Mouse (Mus musculus): ENCODE results near the gene B4galnt3.
"Not testable (repeated sequence)": the region's sequence is repeated elsewhere in the genome, so short reads cannot be mapped to it uniquely, and the experiment has no call there.

Gene B4galnt3

DNA sequence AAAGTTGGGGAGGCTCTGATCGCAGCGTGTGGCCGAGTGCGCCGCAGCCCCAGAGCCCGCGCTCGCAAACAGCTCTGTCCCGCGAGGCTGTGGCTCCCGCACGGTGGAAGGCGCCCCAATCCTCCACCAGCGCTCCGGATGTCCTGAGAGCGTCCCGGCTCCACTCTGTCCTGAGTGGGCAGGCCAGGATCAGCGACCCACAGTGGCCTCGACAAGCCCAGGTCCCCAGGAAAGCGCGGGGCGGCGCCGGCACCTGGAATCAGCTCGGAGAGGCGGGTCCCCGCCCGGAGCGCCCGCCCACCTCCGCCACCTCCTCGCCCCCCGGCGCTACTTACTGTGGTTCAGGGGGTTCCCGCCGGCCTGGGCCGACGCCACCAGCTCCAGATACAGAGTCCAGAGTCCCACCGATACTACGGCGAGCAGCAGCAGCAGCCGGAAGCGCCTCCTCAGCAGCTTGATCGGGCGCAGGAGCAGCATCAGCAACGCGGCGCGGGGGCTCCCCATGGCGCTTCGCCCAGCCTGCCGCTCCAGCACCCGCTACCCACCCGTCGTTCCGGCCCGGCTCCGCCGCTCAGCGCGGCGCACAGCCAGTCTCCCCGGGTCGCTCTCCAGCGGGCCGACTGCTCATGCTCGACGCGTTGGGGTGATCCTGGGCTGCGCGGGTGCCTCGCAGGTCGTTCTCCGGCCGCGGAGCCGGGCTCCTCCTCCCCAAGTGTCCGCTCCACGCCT lies at the start of gene B4galnt3, which contains the start of gene D330020A13Rik:
Gene B4galnt3, minus strand, starts transcription at position 504 of the 729 bp plus-strand sequence.
Gene D330020A13Rik, plus strand, starts transcription at position 309 of the 729 bp plus-strand sequence.
- DNase-seq (ENCODE audit: low spot score), result no peak

DNA sequence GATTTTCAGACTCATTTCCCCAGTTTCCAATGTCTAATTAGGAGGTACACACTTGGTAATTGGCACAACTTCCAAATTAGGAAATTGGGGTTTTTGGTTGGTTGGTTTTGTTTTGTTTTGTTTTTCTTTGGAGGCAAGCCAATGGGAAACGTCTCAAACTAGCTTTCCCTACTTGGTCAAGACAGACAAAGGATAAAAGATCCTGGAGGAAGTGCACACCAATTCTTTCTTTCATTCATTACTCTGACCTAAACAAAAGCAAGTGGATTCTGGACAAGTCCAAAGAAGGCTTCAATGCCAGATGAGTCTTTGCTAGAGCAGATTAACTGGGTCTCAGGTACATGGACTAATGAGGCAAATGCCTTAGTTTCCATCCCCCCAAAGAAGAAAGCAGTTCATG lies 49.6 kb upstream of the B4galnt3 start:
- DNase-seq (ENCODE audit: low spot score), result no peak

DNA sequence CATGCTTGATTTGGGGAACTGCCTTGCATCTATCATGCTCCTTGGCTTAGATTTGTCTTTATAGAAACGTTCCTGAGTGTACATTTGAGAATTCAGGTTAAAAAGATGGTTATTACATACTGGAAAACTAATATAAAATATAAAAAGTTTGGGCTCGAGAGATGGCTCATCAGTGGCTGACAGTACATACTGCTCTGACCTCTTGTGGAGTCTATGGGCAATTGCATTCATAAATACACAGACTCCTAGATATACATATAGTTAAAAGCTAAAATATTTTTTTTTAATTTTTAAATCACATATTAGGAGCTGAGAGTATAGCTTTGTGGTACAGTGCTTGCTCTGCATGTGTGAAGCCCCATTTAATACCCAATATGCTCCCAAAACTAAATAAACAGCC lies 38.0 kb upstream of the B4galnt3 start:
- DNase-seq (ENCODE audit: low spot score), result no peak

DNA sequence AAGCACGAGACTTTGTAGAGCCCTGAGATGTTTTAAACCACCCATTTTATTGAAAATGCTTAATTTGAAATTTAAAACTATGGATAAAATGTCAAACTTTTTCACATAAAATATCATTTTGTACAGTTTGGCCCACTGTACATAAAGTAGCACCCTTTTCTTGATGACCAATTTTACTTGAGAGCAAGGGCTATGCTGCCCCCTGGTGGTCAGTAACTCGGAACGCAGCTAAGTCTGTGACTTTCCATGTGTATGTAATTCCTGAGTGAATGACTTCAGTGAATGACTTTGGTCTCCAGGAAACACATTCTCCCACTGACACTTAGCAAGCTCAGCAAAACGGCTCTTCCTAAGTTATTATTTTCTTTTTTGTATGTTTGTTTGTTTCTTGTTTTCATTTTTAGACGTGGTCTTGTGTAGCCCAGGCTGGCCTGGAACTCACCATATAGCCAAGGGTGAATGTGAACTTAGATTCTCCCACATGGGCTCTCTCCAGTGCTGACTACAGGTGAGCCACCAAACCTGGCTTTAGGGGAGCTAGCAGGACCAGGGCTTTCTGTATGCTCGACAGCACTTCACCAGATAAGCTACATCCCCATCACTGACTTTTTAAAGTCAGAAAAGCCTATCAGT lies 30.1 kb upstream of the B4galnt3 start:
- DNase-seq (ENCODE audit: low spot score), result peak; percentile 23

DNA sequence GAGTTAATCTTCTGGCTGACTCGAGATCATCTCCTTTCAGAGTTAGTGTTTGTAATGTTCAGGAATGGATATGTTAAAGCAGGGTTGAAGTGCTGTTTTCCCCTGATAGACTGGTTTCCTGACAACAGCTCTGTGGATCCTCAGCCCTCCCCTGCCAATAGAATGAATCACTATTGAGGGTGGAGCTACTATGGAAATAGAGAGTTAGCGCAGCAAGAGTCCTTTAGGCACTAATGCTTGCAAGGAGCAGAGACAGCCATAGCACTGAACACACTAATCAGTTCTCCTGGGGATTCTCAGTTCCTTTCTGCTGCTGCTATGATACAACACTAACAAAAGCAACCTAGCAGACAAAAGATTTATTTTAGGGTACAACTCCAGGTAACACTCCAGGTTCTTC lies 26.0 kb upstream of the B4galnt3 start:
- DNase-seq (ENCODE audit: low spot score), result no peak

DNA sequence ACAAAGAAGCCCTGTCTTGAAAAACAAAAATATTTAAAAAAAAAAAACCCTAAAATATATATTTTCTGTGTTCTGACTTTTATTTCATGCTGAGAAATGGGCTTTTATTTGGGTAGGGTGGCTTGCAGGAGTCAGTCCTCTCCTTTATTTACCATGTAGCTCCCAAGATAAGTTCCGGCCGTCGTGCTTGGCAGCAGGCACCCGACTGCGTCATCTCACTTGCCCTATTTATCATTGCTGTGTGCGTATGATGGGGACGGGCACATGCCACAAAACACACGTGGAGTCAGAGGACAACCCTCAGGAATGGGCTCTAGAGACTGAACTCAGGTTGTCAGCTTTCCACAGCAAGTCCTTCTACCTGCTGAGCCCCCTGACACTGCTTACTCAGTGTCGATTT lies 24.8 kb upstream of the B4galnt3 start:
- no peak for DNase-seq (ENCODE audit: low spot score)

DNA sequence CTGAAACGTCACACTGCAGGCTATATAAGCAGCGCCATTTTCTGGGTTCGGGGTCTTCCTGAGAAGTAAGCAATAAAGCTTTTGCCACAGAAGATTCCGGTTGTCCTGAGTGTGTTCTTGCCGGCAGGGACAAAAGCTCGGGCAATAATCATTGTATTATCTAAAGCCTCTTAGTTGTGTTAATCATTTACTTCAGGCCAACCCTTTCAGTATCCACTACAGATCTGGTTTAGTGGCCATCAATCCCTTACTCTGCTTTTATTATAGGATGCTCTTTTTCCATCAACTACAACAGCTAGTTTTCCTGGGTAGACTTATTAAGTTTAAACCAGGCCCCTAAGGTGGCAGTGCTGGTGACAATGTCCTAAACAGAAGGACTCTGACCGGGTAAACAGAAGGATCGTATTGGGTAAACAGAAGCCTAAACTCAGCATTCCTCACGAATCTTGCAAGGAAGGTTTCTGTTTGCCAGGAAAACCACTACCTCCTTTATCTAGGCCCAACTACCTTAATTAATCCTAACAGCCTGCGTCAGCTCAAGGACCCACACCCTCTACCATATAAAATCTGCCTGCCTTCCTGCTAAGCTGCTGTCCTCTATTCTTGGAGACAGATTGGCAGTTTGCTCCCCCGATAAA lies 24.1 kb upstream of the B4galnt3 start:
- DNase-seq (ENCODE audit: low spot score), result no peak

DNA sequence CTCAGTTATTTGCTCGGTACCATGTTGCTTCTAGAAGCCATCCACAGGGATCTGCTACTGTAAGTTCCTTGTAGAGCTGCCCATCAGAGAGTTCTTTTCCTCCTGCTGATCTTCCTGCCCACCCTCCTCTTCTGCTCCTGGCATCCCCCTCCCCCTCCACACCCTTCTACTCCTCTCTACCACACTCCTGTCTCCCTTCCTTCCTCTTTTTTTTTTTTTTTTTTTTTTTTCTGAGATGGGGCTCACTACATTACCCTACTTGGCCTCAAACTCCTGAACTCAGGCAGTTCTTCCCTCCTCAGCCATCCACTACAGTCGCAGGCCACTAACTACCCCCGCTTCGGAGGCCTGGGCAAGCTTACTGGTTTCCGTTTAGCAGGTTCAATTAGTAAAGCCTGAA lies 18.1 kb upstream of the B4galnt3 start:
- no peak for DNase-seq (ENCODE audit: low spot score)

DNA sequence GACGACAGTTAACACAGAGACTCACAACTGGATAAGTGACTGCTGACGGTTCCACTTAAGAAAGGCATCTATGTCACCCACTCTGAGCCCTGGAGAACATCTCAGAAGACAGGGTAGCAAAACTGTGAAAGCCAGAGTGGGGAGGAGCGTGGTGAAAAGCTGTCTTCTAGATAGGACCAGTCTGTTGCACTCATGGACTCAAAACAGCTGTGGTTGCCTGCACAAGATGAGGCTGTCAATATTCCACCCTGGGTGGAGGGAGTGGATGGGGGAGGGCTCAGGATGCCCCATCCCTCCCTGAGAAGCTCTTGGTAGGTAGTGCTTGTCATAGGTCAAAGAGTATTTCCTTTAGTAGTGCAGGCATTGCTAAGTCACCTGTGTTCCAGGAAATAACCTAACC lies 15.4 kb upstream of the B4galnt3 start:
- no peak for DNase-seq (ENCODE audit: low spot score)

DNA sequence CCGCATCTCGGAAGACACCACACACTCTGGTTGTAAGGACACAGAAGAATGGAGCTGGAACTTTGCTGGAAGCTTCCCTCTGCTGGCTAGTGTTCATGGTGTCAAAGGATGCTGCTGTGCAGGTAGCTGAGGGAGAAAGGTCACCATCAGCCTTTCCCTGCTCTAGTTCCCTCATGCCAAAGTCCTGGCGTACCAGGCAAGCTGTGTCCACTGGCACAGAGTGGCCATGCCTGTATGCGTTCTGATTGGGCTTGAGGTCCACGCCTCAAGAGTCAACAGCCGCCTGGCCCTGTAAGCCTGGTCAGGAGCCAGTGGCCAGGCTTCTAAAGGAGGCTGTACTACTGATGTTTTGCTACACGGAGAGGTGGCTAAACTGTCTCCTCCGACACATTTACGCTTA lies 15.0 kb upstream of the B4galnt3 start:
- DNase-seq (ENCODE audit: low spot score), result no peak

DNA sequence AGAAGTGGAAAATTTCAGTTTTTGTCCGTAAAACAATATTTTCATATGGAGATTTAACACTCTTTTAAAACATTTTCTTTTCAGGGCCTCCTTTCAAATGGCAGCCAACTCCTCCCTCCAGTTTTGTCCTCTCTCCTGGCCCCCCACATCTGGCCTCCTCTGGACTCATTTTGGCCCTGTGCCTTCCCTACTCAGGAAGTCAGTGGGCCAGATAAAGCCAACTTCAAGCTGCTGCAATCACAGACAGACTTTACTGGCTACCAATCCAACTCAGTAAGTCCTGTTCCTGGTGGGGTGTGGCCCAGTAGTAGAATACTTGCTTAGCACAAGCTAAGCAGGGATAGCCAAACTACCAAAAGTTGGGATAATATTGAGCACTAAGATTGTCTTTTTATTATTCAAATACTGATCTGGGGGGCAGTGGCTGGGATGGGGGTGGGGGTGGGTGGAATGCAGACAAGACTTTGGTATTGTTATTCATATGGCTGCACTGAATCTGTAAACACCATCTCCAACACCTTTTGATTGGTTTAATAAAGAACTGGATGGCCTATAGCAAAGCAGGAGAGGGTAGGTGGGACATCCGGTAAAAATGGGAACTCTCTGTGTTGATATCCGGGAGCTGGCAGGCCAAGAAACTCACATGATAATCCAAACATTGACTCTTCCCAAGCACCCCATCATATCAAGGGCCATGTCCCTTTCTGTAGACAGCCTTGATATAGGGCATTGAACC lies 12.7 kb upstream of the B4galnt3 start:
- no peak for DNase-seq (ENCODE audit: low spot score)

DNA sequence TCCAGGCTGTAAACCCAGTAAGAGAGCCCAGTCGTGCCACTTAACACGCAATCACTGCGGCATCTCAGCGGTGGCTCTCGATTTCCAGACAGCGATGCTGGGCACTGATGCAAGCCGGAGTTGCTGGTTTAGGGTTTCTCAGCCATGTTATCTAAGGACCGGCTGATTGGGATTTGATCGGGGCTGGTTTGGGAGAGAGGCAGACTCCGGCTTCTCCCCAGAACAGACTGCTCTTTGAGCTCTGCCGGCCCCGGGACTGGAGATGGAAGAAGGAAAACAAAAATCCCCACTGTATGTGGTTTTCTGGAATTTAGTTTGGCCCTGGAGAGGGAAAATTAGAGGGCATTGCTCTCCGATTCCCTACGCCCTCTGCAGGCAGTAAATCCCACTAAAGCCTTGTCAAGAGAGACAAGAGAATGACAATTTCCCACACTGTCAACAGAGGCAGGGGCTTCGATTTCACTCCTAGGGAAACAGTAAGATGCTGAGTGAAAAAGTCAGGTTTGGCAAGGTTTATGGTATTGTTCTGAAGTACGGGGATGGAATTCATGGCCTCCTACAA lies 8.5 kb upstream of the B4galnt3 start:
- DNase-seq (ENCODE audit: low spot score), result no peak

DNA sequence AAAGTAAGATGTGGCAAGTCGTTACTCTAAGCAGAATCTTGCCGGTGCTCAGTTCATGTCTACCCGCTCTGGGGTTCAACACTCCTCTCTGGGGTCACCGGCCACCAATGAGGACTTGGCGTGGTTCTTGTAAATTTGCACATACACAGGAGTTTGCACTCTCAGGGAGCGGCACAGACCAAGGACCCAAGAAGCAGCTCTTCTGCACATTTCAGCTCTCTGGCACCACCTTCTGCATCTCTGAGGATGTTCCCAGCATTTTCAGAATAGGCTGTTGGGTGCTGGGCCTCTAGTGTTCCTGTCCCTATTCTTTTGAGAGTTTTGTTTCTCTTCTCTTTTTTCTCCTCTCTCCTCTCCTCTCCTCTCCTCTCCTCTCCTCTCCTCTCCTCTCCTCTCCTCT lies 6.8 kb upstream of the B4galnt3 start:
- DNase-seq (ENCODE audit: low spot score), result peak; percentile 20

DNA sequence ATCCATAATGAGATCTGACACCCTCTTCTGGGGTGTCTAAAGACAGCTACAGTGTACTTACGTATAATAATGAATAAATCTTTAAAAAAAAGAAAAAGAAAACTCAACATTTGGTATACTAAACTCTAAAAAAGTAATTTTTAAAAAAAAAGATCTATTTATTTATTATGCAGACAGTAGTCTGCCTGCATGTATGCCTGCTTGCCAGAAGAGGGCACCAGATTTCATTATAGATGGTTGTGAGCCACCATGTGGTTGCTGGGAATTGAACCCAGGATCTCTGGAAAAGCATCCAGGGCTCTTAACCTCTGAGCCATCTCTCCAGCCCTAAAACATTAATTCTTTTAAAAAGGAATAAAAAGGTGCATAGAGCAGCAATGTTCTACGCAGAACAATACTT lies 2.2 kb upstream of the B4galnt3 start:
- DNase-seq (ENCODE audit: low spot score), result not testable (repeated sequence)

DNA sequence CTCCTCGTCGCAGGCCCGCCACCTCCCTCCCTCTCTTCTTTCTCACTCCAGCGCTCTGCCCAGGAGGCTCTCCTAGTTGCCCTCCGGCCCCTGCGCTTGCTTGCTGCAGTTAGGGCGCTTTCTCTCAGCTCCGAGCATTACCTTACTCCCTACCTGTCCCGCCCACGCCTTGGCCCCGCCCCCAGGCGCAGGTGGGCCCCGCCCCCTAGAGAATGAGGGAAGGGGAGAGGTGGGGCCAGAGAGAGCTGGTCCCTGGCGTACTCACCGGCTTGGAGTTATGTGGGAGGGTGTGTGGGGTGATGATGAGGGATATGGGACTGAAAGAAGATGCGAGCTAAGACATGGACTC lies 400 bp upstream of the B4galnt3 start:
- DNase-seq (ENCODE audit: low spot score), result no peak

DNA sequence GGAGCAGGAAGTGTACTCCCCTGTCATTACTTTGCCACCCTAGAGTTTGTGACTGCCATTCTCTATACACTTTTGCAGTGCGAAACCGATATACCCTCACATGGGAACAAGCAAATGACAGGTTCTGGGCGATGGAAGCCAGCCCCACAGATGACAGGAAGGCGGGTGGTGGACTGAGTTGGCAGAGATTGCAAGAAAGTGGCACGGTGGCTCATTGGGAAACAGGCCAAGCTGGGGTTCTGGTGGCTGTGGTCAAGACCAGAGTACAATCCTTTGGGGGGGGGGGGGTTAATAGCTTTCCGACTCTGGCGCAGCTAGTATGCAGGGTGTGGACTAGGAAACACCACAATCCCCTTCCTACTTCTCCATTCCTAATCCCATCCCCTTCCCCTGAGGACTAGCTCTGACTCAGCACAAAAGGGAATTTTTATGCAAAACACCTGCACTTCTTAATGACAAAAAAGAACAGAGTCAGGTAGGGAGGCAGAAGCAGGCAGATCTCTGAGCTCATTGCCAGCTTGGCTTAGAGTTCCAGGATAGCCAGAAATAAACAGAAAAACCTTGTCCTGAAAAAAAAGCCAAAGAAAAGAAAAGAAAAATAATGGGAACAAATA lies 2.9 kb downstream of the B4galnt3 start:
- no peak for DNase-seq (ENCODE audit: low spot score)

DNA sequence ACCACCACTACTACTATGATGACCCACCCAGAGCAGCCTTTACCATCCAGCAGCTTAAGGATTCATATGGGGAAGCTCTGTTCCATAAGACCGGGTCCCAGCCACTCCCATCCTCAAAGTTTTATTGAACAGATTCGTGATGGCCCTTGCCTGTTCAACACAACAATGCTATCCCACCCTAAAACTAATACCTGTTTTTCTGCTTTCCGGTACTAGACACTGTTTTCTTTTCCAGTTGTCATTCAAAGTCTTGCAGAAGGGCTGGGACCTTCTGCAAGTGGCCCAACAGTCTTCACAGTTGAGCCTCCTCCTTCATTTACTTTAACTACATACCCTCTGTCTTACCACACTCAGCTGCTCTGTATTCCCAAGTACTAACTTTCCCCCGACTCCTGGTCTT lies 4.9 kb downstream of the B4galnt3 start:
- no peak for DNase-seq (ENCODE audit: low spot score)

DNA sequence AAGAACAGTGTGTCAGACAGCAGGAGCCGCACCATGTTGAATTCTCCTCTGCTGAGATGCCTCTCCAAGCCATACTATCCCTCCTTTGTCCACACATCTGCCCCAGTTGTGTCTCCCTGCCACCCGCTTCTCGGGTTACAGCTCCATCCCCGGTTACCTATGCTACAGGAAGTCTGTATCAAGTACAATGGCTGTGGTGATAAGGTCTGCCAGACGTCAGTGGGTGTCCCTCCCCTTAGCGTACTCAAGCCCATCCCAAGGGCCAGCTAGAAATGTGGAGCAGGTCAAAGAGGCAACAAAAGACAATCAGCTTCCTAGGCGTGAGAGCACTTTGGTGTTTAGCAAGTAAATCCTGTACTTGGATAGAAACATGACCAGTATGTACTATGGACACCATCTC lies 5.8 kb downstream of the B4galnt3 start:
- DNase-seq (ENCODE audit: low spot score), result no peak

DNA sequence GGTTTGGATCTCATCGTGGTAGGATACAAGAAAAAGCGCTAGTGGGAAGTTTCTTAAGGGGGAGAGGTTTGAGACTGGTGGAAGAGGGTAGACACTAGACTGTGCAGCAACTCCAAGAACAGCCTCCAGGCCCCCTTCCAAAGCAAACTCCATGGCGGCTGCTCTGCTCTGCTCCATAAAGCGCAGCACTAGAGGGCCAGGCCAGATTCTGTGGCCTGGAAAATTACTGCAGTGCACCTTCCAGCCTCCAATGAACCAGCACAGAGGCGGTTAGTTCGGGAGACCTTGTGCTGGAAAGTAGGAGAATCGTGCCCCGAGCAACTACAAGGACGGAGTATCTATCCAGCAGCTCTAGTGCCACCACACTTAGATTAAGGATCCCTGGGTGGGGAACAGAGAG lies 7.1 kb downstream of the B4galnt3 start:
- no peak for DNase-seq (ENCODE audit: low spot score)

DNA sequence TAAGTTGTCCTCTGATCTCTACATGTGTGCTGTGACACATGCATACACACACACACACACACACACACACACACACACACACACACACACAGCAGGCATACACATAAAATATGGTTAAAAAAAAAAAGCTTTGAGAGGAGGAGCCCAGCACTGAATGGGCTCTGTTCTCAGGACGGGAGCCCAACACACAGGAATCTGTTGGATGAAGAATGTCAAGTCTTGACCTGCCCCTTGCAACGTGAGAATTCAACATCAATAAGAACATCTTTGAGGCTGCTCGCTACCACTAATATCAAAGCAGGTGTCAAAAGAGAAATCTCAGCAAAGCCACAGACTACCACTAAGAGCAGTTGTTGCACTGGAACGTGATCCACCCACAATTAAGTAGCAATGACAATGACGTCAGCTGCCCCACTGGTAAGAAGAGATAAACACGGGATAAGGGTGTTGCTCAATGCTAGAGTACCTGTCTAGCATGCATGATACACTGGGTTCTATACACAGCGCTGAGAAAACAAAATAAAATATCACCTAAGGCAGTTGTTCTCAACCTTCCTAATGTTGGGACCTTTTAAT lies 17.4 kb downstream of the B4galnt3 start:
- no peak for DNase-seq (ENCODE audit: low spot score)

DNA sequence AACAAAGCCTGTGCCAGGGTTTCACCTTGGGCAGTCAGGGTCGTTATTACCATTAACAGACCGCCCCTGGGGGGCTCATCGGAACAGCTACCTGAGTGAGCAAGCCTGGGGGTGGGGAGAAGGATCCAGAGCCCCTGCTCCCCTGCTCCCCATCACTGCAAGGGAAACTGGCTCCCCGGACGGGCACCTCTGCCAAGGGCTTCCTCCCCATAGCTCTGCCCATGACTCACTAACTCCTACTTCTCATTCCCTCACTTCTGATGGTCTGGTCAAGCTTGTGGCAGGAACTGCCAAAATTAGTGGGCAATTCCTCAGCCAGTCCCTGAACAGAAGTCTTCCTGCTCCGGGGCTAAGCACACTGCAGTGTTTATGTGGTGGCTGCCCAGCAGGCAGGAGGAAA lies 19.1 kb downstream of the B4galnt3 start:
- no peak for DNase-seq (ENCODE audit: low spot score)

DNA sequence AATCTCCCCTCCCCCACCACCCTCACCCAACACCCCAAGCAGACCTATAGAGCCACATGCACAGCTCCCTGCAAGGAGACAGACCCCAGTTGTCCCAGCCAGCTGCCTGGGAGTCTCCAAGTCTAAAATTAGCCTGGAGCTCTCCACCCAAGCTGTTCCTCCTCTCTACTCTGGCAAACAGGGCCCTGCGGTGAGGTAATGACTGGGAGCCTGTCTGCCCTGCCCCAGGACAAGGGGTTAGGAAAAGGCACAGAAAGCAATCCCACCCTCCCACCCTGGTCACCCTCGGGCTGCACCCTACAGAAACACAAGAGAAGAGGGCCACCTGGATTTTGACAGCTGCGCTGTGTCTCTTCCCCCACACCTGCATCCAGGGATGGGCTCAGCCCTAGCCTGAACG lies 19.5 kb downstream of the B4galnt3 start:
- no peak for DNase-seq (ENCODE audit: low spot score)
